Mouse (Mus musculus) megakaryocyte, embryonic 14.5 days (primary cell): ENCODE measurements at regions not wholly inside any gene's neighbourhood (a gene's known extent, or its start where the extent isn't known, plus 50 kb on each side); places are given as distances from the start of the nearest gene placed in this dataset.

ENCODE experiments used
- H3K27me3 ChIP-seq: replicated peaks from 2 replicates; pipeline ENCODE3; 2012; ENCODE audit warnings: inconsistent platforms
- H3K36me3 ChIP-seq: replicated peaks from 2 replicates; pipeline ENCODE3; 2012; ENCODE audit warnings: low read length, inconsistent platforms, mixed read lengths
- H3K4me1 ChIP-seq: 2 replicates; pipeline ENCODE4 v1.6.1; 2012; ENCODE audit warnings: inconsistent platforms
- H3K4me3 ChIP-seq: replicated peaks from 2 replicates; pipeline ENCODE3; 2012; ENCODE audit warnings: moderate library complexity, mild to moderate bottlenecking, inconsistent platforms
- H3K9me3 ChIP-seq: 2 replicates; pipeline ENCODE4 v1.6.1; 2012; ENCODE audit warnings: inconsistent platforms
- FLI1 ChIP-seq: IDR thresholded peaks from 2 replicates; pipeline ENCODE4 v1.6.1; 2012; ENCODE audit warnings: low read length, inconsistent platforms, mixed read lengths
- GATA1 ChIP-seq: IDR thresholded peaks from 3 replicates; pipeline ENCODE4 v1.6.1; 2012; ENCODE audit warnings: mixed read lengths, low read length, inconsistent platforms, borderline replicate concordance

DNA sequence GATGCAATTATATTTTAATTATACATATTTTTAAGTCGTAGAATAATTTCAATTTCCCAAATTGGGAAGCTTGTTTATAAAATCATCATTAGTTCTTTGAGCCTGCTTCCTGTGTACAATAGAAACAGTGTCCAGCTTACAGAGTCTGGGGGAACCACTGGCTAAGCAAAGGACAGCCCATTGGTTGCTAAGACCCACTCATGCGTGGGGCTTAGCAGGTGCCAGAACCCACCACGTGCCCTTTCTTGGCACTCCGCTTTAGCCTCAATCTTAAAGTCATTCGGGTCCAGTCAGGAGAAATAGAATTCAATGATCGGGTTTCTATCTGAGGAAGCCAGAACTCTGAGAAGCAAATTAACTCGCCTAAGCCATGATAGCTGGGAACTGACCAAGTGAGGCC lies 100.5 kb upstream of the Smim23 start:
- Histone ChIP-seq H3K36me3 (no peaks in the 10 kb centered on the region), H3K27me3 (peaks cover 11% of the 10 kb centered on the region), H3K4me1 (no peaks in the 10 kb centered on the region), H3K4me3 (no peak overlapping the region), H3K9me3 (peaks cover 20% of the 10 kb centered on the region)
- no peak for TF ChIP-seq FLI1
- no peak for TF ChIP-seq GATA1

DNA sequence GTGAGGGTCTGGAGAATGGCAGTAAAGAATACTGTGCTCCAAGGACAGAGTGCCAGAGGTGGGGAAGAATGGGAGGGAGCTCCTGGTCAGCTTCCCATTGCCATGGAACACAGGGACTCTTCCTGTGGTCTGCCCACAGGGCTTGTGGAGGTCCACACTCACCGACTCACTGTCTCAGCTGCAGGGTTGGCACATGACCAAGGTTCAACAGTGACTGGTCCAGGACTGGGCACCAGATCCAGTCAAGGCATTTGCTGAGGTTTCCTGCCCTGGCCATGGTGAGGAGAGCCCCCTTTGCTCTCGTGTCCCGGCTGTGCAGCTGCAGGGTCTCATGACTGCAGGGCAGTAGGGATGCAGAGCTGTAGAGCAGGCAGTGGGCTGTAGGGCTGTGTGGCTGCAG lies 88.7 kb upstream of the Smim23 start:
- no peak for TF ChIP-seq FLI1
- TF ChIP-seq GATA1, result no peak
- H3K4me3 ChIP-seq, result peak overlapping the region; percentile 38
- H3K4me1 ChIP-seq, result no peaks in the 10 kb centered on the region
- H3K36me3 ChIP-seq, result no peaks in the 10 kb centered on the region
- H3K27me3 ChIP-seq, result peaks cover 6% of the 10 kb centered on the region
- peaks cover 3% of the 10 kb centered on the region; the same call in 1 of the 2 replicates for H3K9me3 ChIP-seq

DNA sequence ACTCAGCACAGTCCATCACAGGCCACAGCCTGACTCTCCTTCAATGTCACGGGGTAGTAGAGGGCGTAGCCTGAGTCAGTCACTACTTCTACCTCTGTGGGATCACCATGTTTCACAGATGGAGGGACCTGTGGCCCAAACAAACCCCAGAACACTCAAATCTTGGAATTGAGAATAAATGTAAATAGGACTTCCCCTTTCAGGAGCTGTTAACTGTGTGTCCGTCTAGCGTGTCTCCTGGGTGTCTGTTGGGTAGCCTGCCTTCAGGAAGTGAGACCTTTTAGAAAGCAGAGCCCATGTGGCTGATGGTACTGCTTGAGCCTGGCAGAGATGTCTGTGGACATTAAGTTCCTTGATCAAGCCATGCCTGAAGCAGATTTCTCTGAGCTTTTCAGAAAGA lies 87.4 kb upstream of the Smim23 start:
- H3K9me3 ChIP-seq, result peaks cover 3% of the 10 kb centered on the region; the same call in 1 of the 2 replicates
- H3K36me3 ChIP-seq, result no peaks in the 10 kb centered on the region
- H3K27me3 ChIP-seq, result peaks cover 6% of the 10 kb centered on the region
- no peak overlapping the region for H3K4me3 ChIP-seq
- no peak for TF ChIP-seq GATA1
- no peak for TF ChIP-seq FLI1
- H3K4me1 ChIP-seq, result no peaks in the 10 kb centered on the region

DNA sequence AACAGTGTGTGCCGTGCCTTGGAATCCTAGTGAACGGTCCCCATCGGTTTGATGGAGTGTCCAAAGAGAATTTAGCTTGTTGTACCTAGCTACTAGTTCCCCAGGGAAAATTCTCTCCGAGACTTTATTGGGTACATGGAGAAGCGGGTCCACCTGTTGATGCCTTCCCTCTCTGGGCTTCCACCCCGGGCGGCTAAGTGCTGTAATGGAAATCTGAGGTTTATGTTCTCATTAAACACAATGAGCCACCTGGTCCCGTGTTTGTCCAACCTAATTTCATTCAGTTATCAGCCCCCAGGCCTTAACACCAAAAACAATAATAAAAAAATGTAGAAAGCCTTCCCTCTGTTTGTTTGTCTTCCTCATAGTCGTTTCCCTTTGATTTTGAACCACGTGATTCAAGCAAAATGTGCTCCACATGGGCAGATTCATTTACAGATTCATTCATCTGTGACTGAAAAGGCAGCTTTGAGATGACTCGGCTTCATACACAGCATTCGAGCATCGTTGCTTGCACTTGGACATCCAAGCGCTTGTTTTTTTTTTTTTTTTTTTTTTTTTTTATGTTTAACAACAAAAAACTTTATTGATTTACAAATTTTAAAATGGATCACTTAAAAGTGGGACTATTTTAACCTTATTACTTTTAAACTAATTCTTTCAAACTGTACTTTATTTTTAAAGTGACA lies 84.5 kb upstream of the Smim23 start:
- H3K36me3 ChIP-seq, result no peaks in the 10 kb centered on the region
- TF ChIP-seq GATA1 (no peak), FLI1 (no peak)
- H3K27me3 ChIP-seq, result peaks cover 6% of the 10 kb centered on the region
- no peaks in the 10 kb centered on the region for H3K4me1 ChIP-seq
- H3K9me3 ChIP-seq, result peaks cover 3% of the 10 kb centered on the region; the same call in 1 of the 2 replicates
- no peak overlapping the region for H3K4me3 ChIP-seq

DNA sequence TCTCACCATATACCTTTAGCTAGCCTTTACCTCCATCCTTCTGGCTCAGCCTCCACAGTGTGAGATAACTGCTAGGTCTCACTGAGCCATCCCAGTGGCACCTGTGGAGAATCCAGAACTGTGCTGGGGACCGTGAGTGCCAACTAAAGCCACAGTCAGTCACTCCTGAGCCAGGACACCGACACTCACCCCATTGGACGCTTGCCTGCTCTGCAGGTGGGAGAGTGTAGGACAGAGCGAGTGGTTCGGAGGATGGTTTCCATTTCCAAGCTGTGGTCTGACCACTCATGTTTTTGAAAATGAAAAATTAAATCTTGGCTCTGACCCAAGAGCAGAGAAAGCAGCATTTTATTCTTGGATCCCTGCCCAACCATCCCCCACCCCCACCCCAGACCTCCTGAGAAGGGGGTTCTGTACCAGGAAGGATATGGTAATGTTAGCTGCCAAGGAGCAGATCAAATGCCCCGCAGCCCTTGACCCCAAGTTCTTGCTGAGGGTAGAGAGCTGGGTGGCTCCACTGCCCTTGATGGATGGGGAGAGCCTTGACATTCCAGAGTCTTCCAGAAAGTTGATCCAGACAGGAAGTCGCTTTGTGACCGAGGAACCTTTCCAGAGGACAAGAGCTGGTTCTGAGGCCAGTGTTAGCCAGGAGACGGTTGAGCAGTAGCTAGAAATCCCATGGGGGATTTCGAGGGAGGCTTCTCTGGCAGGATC lies 83.3 kb upstream of the Smim23 start:
- Histone ChIP-seq H3K4me3 (no peak overlapping the region), H3K36me3 (no peaks in the 10 kb centered on the region), H3K27me3 (peaks cover 2% of the 10 kb centered on the region), H3K4me1 (no peaks in the 10 kb centered on the region), H3K9me3 (no peaks in the 10 kb centered on the region)
- no peak for TF ChIP-seq FLI1
- TF ChIP-seq GATA1, result no peak

DNA sequence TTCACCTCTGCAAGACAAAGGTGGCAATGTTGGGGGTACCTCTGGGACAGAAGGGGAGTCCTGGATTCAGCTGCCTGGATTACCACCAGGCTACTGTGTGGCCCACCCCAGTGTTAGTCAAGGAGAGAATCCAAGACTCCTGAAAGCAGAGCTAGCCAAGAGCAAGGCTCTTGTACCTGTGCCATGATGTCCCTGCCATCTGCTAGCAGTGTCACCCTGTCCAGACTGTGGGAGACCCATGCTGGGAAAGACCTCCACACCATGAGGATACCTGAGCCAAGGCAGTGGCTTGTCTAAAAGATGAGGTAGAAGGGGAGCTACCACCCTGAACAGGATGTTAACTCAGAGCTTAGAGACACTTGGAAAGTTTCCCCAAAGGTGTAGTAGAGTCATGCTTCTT lies 79.6 kb upstream of the Smim23 start:
- Histone ChIP-seq H3K36me3 (no peaks in the 10 kb centered on the region), H3K4me3 (no peak overlapping the region), H3K4me1 (no peaks in the 10 kb centered on the region), H3K27me3 (no peaks in the 10 kb centered on the region), H3K9me3 (no peaks in the 10 kb centered on the region)
- no peak for TF ChIP-seq FLI1
- no peak for TF ChIP-seq GATA1

DNA sequence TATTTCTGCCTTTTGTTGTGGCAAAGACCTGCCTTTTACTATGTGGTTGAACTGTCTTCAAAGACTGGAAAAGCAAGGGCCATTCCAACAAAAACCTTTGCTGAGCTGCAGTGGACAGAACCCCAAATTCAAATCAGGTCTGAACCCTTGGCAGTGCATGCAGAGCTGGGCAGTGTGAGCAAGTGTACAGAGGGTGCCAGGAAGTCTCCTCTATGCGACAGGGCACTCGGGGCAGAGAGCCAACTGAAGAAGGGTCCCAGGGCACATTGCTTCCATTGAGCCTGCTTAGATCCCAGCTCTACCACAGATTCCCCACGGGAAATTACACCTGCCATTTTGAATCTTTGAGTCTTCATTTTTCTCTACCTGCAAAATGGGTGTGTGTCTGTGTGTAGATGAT lies 79.0 kb upstream of the Smim23 start:
- Histone ChIP-seq H3K4me3 (no peak overlapping the region), H3K27me3 (no peaks in the 10 kb centered on the region), H3K9me3 (no peaks in the 10 kb centered on the region), H3K4me1 (no peaks in the 10 kb centered on the region), H3K36me3 (no peaks in the 10 kb centered on the region)
- no peak for TF ChIP-seq GATA1
- no peak for TF ChIP-seq FLI1

DNA sequence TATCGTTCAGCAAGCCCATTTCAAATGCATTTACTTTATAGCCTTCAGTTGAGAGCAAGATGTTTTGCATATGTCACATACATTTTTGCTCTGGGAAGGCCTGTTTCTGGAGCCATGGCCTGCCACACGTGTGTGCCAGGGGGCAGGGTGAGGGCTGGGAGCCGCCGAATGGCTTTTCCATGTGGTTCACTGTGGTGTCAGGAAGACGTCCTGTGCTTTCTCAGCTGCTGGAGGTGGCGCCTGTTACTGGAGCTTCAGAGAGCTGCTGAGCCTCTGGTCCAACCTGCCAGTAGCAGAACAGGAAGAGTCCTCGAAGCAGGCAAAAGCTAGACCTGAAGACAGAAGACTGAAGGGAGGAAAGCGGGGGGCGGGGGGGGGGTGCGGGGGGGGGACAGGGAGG lies 78.5 kb upstream of the Smim23 start:
- no peaks in the 10 kb centered on the region for H3K36me3 ChIP-seq
- H3K27me3 ChIP-seq, result no peaks in the 10 kb centered on the region
- H3K9me3 ChIP-seq, result no peaks in the 10 kb centered on the region
- no peaks in the 10 kb centered on the region for H3K4me1 ChIP-seq
- TF ChIP-seq GATA1 (no peak), FLI1 (no peak)
- no peak overlapping the region for H3K4me3 ChIP-seq

DNA sequence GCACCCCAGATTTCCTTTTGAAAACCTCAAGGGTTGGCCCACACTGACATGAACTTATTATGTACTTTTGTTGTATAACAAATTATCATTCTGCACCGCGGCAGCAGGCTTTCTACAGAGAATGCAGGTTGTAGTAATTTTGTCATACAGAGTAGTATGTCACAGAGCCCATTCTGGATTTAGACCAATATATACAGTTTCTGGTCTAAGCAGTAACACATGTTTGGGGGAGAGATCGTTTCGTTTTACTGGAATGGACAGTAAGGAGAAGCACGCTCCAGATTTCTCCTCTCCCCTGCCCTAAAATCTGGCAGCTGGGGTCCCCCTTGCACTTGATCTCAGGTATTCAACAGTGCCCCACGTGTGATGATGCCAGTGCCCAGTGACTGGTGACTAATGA lies 76.0 kb upstream of the Smim23 start:
- Histone ChIP-seq H3K4me3 (no peak overlapping the region), H3K27me3 (no peaks in the 10 kb centered on the region), H3K36me3 (no peaks in the 10 kb centered on the region), H3K9me3 (no peaks in the 10 kb centered on the region), H3K4me1 (no peaks in the 10 kb centered on the region)
- no peak for TF ChIP-seq FLI1
- TF ChIP-seq GATA1, result no peak

DNA sequence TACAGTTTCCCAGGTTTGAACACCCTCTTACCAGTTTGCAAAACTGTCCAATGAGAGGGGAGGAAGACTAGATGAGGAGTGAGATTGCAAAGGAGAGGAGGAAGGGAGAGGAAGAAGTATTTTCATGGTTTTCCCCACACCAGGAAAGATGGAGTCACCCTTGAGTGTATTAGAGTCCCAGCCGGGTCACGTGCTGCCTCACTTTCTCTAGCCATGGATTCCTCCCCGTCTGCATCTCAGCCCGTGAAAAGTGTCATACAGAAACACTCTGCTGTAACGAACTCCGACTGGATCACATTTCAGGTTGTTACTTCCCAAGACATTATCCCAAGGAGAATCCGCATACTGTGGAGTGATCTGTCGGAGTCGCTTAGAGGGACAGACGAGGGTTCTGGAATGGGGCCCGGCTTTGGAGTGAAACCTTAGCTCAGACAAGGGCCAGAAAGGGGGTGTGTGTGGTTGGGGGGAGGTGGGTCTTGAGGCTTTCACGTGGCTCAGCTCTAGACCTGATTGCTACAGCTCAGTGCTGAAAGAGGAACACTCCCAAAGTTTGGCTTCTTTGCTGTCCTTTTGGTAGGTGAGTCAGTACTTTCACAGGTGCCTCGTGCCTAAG lies 75.3 kb upstream of the Smim23 start:
- H3K4me3 ChIP-seq, result no peak overlapping the region
- H3K27me3 ChIP-seq, result no peaks in the 10 kb centered on the region
- H3K9me3 ChIP-seq, result no peaks in the 10 kb centered on the region
- TF ChIP-seq GATA1 (no peak), FLI1 (no peak)
- no peaks in the 10 kb centered on the region for H3K36me3 ChIP-seq
- no peaks in the 10 kb centered on the region for H3K4me1 ChIP-seq
